Mouse (Mus musculus) bone marrow macrophage, adult 2 months (primary cell): Measurements from ENCODE around the gene Trim25.

Experiments used
- CTCF ChIP-seq: IDR thresholded peaks from 2 replicates; pipeline ENCODE4 v1.5.1; 2012; ENCODE audit warnings: low read depth, mild to moderate bottlenecking, low read length, moderate library complexity
- POLR2A ChIP-seq: IDR thresholded peaks from 2 replicates; pipeline ENCODE4 v1.6.1; 2012; ENCODE audit warnings: mild to moderate bottlenecking, low read depth, low read length, borderline replicate concordance

DNA sequence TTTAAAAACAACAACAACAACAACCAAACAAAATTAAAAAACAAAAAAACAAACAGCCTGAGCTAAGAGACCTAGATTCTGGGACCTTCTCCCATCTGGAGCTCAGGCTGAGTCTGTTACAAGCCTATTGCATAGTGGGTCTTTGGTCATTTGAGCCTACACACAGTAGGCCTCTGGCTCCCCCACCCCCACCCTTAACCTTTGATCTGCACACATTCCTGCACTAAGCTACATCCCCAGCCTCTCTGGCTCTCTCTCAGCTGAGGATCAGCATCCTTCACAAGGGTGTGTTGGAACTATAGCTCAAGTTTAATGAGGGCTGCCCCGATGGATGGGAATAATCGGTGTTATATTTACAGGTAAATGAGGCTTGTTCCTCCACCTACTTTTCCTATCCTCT, 3.6 kb upstream of the Trim25 start:
- no peak for TF ChIP-seq CTCF
- TF ChIP-seq POLR2A: no peak
